Mouse (Mus musculus) olfactory bulb, adult 2 months (tissue): ENCODE results near the gene Fto.

Experiments used
- CTCF ChIP-seq: fragments of 200-500 bp; IDR thresholded peaks from 2 replicates; pipeline ENCODE4 v1.5.1; 2012; ENCODE audit warnings: low read depth, mild to moderate bottlenecking, low read length, moderate library complexity; ENCODE audit not compliant: insufficient read depth
- POLR2A ChIP-seq: fragments of 200-500 bp; IDR thresholded peaks from 2 replicates; pipeline ENCODE4 v1.6.1; 2012; ENCODE audit warnings: mild to moderate bottlenecking, low read depth, low read length, moderate library complexity; ENCODE audit not compliant: insufficient read depth

- TF ChIP-seq CTCF (no peak), POLR2A (no peak)
These were observed 181.9 kb downstream of the Fto start for GRCm38 (mm10) chr8:91495260-91495601.
